Mouse (Mus musculus) lung, postnatal 0 days (tissue): ENCODE measurements at regions not wholly inside any gene's neighbourhood (a gene's known extent, or its start where the extent isn't known, plus 50 kb on each side); places are given as distances from the start of the nearest gene placed in this dataset.

Source experiments
- CTCF ChIP-seq: IDR thresholded peaks from 2 replicates; pipeline ENCODE4 v1.5.1; 2016; ENCODE audit warnings: antibody characterized with exemption, mild to moderate bottlenecking
- EP300 ChIP-seq: IDR thresholded peaks from 2 replicates; pipeline ENCODE4 v1.6.1; 2016; ENCODE audit warnings: antibody characterized with exemption, mild to moderate bottlenecking, control low read depth

DNA sequence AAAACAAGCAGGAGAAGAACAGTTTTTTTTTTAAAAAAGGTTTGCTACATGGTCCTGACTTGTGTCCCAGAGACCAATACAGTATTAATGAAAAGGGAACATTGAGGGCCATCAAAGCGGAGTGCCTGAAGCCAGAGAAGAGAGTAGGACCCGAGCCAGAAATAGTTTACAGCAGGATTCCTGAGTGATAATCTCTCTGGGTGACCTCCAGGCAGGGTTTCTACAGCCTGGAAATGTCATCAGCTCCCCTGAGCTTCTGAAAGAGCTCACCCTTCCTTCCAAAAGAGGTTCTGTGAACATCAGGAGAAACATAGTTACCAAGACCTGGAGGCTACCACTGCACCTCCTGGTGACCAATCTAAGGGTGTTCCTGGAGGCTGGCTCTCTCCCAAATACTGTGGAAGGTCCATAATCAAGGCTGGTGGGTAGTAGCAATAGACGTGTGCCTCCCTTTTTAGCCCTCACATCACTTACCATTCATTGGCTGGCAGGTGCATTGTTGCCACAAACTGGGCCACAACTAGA is 70.7 kb upstream of the Hddc2 start:
- TF ChIP-seq CTCF (no peak), EP300 (no peak)
